In the genomic region with DNA sequence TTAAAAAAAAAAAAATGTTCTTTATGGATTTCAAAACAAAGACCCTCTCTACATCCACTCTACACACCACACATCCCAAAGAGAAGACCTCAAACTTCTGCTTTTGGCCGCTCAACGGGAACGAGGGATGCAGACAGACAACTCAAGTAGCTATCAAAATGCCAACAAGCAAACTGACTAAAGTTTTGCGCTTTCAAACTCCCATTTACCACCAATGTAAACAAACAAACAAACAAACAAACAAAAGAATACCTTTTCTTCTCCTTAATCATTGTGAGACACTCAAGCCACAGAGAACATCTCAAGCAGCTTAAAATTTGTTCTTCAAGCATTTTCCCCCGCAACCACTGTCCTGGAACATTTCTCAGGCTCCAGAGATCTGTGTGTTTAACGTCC, we compare ENCODE assay signal across 8 mouse cellular contexts. TPM values are rescaled to one million over a fixed set of nuclear protein-coding genes. Genes with fewer than 3 reads are reported as not detected.
A peak's percentile ranks its signal among the peaks of the same experiment; 100 is the strongest.
DNase-seq lines count a peak whose midpoint lies in the region; ATAC-seq and TF ChIP-seq lines count a peak whose summit lies in the region.

No protein-coding gene starts in this region.

- H3ac ChIP-seq in myocyte (ENCODE audit: control insufficient read depth, insufficient read length): peak overlapping the region; percentile 10

- H3K4me3 ChIP-seq in kidney, embryonic 16.5 days (ENCODE audit: low read length): peak overlapping the region; percentile 77
- H3K4me3 ChIP-seq in embryonic facial prominence, embryonic 10.5 days: peak overlapping the region; percentile 68
- H3K4me3 ChIP-seq in intestine, embryonic 15.5 days (replicated peaks): peak overlapping the region; percentile 66
- peak overlapping the region; percentile 77 for H3K4me3 ChIP-seq in myocyte

- H3K9ac ChIP-seq in kidney, embryonic 16.5 days (replicated peaks; ENCODE audit: low read length): peak overlapping the region; percentile 78
- H3K9ac ChIP-seq in intestine, embryonic 15.5 days: peak overlapping the region; percentile 68

- H3K36me3 ChIP-seq in kidney, embryonic 16.5 days (ENCODE audit: insufficient read depth, low read length): no peaks in the 10 kb centered on the region
- H3K36me3 ChIP-seq in embryonic facial prominence, embryonic 10.5 days (replicated peaks): no peaks in the 10 kb centered on the region
- no peaks in the 10 kb centered on the region for H3K36me3 ChIP-seq in intestine, embryonic 15.5 days
- no peaks in the 10 kb centered on the region for H3K36me3 ChIP-seq in myocyte (ENCODE audit: control insufficient read depth, insufficient read depth)

- peaks cover 4% of the 10 kb centered on the region for H3K79me2 ChIP-seq in myocyte (ENCODE audit: control insufficient read depth, insufficient read depth)

- H3K4me1 ChIP-seq in kidney, embryonic 16.5 days (ENCODE audit: insufficient read depth, low read length): no peaks in the 10 kb centered on the region; the same call in 1 of the 2 replicates
- peaks cover 4% of the 10 kb centered on the region; the same call in 1 of the 2 replicates for H3K4me1 ChIP-seq in embryonic facial prominence, embryonic 10.5 days
- no peaks in the 10 kb centered on the region for H3K4me1 ChIP-seq in intestine, embryonic 15.5 days (replicated peaks)

- no peak for DNase-seq in kidney, adult 11 months
- DNase-seq in embryonic facial prominence, embryonic 10.5 days (ENCODE audit: low spot score): no peak
- DNase-seq in embryo, embryonic 11 days: no peak
- no peak for DNase-seq in spleen, postnatal 4 days (ENCODE audit: low spot score in 2 of 2)
- DNase-seq in adrenal gland, postnatal 10 days: no peak

- WGBS in kidney, embryonic 16.5 days: 14% methylated on average over 6 of the region's 6 CpGs
- 6% methylated on average over 6 of the region's 6 CpGs for WGBS in embryonic facial prominence, embryonic 10.5 days
- 10% methylated on average over 6 of the region's 6 CpGs for WGBS in intestine, embryonic 15.5 days

- H3K27me3 ChIP-seq in kidney, embryonic 16.5 days (ENCODE audit: insufficient read depth, low read length): no peaks in the 10 kb centered on the region
- no peaks in the 10 kb centered on the region; the same call in 1 of the 2 replicates for H3K27me3 ChIP-seq in embryonic facial prominence, embryonic 10.5 days (replicated peaks; ENCODE audit: low read depth, poor library complexity, severe bottlenecking)
- H3K27me3 ChIP-seq in intestine, embryonic 15.5 days (replicated peaks): no peaks in the 10 kb centered on the region
- no peaks in the 10 kb centered on the region for H3K27me3 ChIP-seq in myocyte (ENCODE audit: control insufficient read depth, insufficient read depth, insufficient read length)

- ATAC-seq in kidney, embryonic 16.5 days (ENCODE audit: low FRiP score, low TSS enrichment): no peak
- no peak for ATAC-seq in intestine, embryonic 15.5 days

- no peak overlapping the region for H3K27ac ChIP-seq in kidney, embryonic 16.5 days (ENCODE audit: low read length)
- H3K27ac ChIP-seq in embryonic facial prominence, embryonic 10.5 days (replicated peaks): peak overlapping the region; percentile 80
- no peak overlapping the region for H3K27ac ChIP-seq in intestine, embryonic 15.5 days

- H3K9me3 ChIP-seq in kidney, embryonic 16.5 days (ENCODE audit: low read length): no peaks in the 10 kb centered on the region
- H3K9me3 ChIP-seq in embryonic facial prominence, embryonic 10.5 days: no peaks in the 10 kb centered on the region
- H3K9me3 ChIP-seq in intestine, embryonic 15.5 days: no peaks in the 10 kb centered on the region

- H3K4me2 ChIP-seq in kidney, embryonic 16.5 days (replicated peaks; ENCODE audit: low read depth, low read length): peak overlapping the region; percentile 82
- H3K4me2 ChIP-seq in intestine, embryonic 15.5 days (replicated peaks): peak overlapping the region; percentile 84
- peak overlapping the region; percentile 84 for H3K4me2 ChIP-seq in myocyte (ENCODE audit: low read depth)

- no peak for TF ChIP-seq POLR2A in myocyte (IDR thresholded peaks at IDR 0.05; ENCODE audit: insufficient read length, low read depth)

TF ChIP-seq in myocyte, 11 proteins besides CTCF, POLR2A, EP300 and RAD21:
- TF ChIP-seq TCF3 (IDR thresholded peaks at IDR 0.05; ENCODE audit: insufficient read length, low read depth) (no peak), CEBPB (IDR thresholded peaks at IDR 0.05; ENCODE audit: insufficient read depth, poor library complexity, severe bottlenecking) (no peak), POLR2AphosphoS2 (IDR thresholded peaks at IDR 0.05; ENCODE audit: insufficient read length, low read depth) (no peak), SRF (IDR thresholded peaks at IDR 0.05; ENCODE audit: control insufficient read depth, insufficient read length, low read depth) (no peak), MYOD1 (IDR thresholded peaks at IDR 0.05; ENCODE audit: control insufficient read depth in 1 of 3, insufficient read length in 2 of 3, low read depth in 2 of 3) (no peak), MYOG (IDR thresholded peaks at IDR 0.05; ENCODE audit: control insufficient read depth in 1 of 3, insufficient read depth in 1 of 3, insufficient read length in 2 of 3, low read depth in 2 of 3) (no peak), MAX (IDR thresholded peaks at IDR 0.05; ENCODE audit: low read depth) (no peak), TCF12 (IDR thresholded peaks at IDR 0.05; ENCODE audit: insufficient read depth, poor library complexity, severe bottlenecking) (no peak)

RNA-seq across cellular contexts. Expression of a gene that starts 0.8 kb away (rescaled TPM):
- 2.3 and 2.4 TPM in 2 replicates for polyA plus RNA-seq in kidney, embryonic 16.5 days (2015; fragmentation: Nextera tagmentation; extraction: Ambion mirVana)
- 0.37 and 0.53 TPM in 2 replicates for polyA plus RNA-seq in embryonic facial prominence, embryonic 10.5 days (2016; fragmentation: Nextera tagmentation; extraction: Ambion mirVana)
- 4.4 and 4.8 TPM in 2 replicates for polyA plus RNA-seq in intestine, embryonic 15.5 days (2015; fragmentation: Nextera tagmentation; extraction: Ambion mirVana)
- polyA plus RNA-seq in myocyte (2012; fragmentation: generic; extraction: Trizol): 1.2 TPM
- 1 to 10 TPM; 1.6 to 1.7 TPM for total RNA-seq in adrenal gland, postnatal 10 days (2021)

RNA-seq across cellular contexts. Expression of a gene that starts 34.6 kb away (rescaled TPM):
- polyA plus RNA-seq in kidney, embryonic 16.5 days (2015; fragmentation: Nextera tagmentation; extraction: Ambion mirVana): not detected in 2 replicates
- 0.25 TPM in 1 of 2 replicates, not detected in the other for polyA plus RNA-seq in embryonic facial prominence, embryonic 10.5 days (2016; fragmentation: Nextera tagmentation; extraction: Ambion mirVana)
- polyA plus RNA-seq in intestine, embryonic 15.5 days (2015; fragmentation: Nextera tagmentation; extraction: Ambion mirVana): not detected in 2 replicates
- not detected for polyA plus RNA-seq in myocyte (2012; fragmentation: generic; extraction: Trizol)
- total RNA-seq in adrenal gland, postnatal 10 days (2021): not detected

RNA-seq across cellular contexts. Expression of a gene that starts 55.0 kb away (rescaled TPM):
- 53.8 and 55.5 TPM in 2 replicates for polyA plus RNA-seq in kidney, embryonic 16.5 days (2015; fragmentation: Nextera tagmentation; extraction: Ambion mirVana)
- 29.1 and 33.2 TPM in 2 replicates for polyA plus RNA-seq in embryonic facial prominence, embryonic 10.5 days (2016; fragmentation: Nextera tagmentation; extraction: Ambion mirVana)
- polyA plus RNA-seq in intestine, embryonic 15.5 days (2015; fragmentation: Nextera tagmentation; extraction: Ambion mirVana): 42.9 and 44.0 TPM in 2 replicates
- polyA plus RNA-seq in myocyte (2012; fragmentation: generic; extraction: Trizol): 9.3 TPM
- 100 to 1,000 TPM; 132 to 140 TPM for total RNA-seq in adrenal gland, postnatal 10 days (2021)

RNA-seq across cellular contexts. Expression of a gene that starts 55.3 kb away (rescaled TPM):
- 25.7 and 28.9 TPM in 2 replicates for polyA plus RNA-seq in kidney, embryonic 16.5 days (2015; fragmentation: Nextera tagmentation; extraction: Ambion mirVana)
- 40.0 and 41.0 TPM in 2 replicates for polyA plus RNA-seq in embryonic facial prominence, embryonic 10.5 days (2016; fragmentation: Nextera tagmentation; extraction: Ambion mirVana)
- polyA plus RNA-seq in intestine, embryonic 15.5 days (2015; fragmentation: Nextera tagmentation; extraction: Ambion mirVana): 19.2 and 21.0 TPM in 2 replicates
- 4.9 TPM for polyA plus RNA-seq in myocyte (2012; fragmentation: generic; extraction: Trizol)
- 1 to 10 TPM; 7.8 to 7.9 TPM for total RNA-seq in adrenal gland, postnatal 10 days (2021)
